Mouse (Mus musculus) layer of hippocampus, postnatal 10 days (tissue): Measurements from ENCODE around the gene Bach2. TPM values are rescaled to one million over a fixed set of nuclear protein-coding genes. Genes with fewer than 3 reads are reported as not detected.

Source experiments
- DNase-seq, 2 experiments: peaks; one replicate each; pipeline ENCODE4 v3.0.0; 2021; ENCODE audit warnings: low spot score in 2 of 2
- total RNA-seq, 2 experiments: library from RNA; stranded (reverse); gene quantifications; 2 replicates each; pipeline ENCODE4 v1.2.3; 2021

Gene Bach2
- total RNA-seq, 2 experiments from 2014 or later = 23.8 to 29.4 TPM

GRCm38 (mm10) chr4:32520628-32521360 lies 282.2 kb downstream of the Bach2 start:
- DNase-seq = no peak

GRCm38 (mm10) chr4:32521361-32521740 lies 282.7 kb downstream of the Bach2 start:
- DNase-seq = no peak

GRCm38 (mm10) chr4:32522013-32522412 lies 283.4 kb downstream of the Bach2 start:
- DNase-seq = no peak

DNA sequence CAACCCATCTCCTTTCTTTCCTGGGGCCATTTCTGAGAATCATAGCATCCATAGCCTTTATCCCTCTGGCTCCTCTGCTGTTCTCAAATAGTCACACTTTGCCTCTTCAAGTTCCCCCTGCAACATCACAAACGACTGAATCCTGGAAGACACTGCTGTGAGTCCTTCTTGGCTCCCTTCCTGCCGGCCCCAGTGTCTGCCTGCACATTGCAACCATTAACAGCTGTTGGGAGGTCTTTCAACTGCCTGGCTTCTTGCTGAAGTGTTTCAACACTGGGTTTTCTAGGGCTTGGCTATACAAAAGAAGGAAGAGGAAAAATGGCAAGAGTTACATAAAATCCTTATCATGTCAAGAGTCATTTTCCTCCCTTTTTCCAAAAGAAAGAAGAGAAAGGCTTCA lies 285.7 kb downstream of the Bach2 start:
- DNase-seq = no peak

DNA sequence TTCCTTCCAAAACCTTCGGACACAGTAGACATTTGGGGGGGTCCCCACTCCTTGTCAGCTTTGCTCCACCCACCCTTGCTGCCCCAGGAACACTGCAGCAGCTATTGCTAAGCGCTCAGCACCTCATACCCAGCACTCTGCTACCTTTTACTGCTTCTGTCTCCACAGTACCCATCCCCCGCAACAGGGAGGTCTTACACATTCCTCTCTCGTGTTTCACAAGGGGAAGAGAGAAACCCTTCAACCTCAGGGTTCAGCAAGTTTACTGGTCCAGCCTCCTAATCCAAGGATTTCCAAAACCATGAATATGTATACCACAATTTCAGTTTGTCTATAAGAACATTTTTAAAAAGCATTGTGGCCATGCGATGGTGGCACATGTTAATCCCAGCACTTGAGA lies 286.4 kb downstream of the Bach2 start:
- DNase-seq = no peak

GRCm38 (mm10) chr4:32526228-32526836 lies 287.7 kb downstream of the Bach2 start:
- DNase-seq = no peak

DNA sequence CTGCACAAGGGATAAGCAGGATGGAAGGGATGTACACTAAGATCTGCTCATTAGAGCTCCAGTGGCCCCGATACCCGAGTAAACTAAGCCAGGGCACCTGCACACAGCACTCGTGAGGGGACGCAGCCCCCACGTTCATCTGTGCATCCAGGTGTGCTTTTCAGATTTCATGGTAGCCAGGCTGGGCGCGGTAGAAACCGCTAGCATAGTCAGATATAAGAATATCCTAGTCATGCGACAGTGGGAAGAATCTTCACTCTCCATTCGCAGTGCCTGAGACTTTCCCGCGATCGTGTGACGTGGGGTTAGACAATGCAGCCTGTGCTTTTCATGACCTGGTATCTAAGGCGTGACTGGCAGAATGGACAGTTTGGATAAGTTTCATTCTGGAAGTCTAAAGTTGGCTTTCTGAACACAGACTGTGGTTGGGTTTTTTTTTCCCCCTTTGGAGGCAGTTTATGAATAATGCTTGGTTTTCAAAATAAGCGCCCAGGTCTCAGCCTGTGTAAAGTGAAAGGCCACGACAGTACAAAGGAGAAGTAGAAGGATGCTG lies 290.9 kb downstream of the Bach2 start:
- DNase-seq = no peak

GRCm38 (mm10) chr4:32530421-32530920 lies 291.9 kb downstream of the Bach2 start:
- no peak for DNase-seq

DNA sequence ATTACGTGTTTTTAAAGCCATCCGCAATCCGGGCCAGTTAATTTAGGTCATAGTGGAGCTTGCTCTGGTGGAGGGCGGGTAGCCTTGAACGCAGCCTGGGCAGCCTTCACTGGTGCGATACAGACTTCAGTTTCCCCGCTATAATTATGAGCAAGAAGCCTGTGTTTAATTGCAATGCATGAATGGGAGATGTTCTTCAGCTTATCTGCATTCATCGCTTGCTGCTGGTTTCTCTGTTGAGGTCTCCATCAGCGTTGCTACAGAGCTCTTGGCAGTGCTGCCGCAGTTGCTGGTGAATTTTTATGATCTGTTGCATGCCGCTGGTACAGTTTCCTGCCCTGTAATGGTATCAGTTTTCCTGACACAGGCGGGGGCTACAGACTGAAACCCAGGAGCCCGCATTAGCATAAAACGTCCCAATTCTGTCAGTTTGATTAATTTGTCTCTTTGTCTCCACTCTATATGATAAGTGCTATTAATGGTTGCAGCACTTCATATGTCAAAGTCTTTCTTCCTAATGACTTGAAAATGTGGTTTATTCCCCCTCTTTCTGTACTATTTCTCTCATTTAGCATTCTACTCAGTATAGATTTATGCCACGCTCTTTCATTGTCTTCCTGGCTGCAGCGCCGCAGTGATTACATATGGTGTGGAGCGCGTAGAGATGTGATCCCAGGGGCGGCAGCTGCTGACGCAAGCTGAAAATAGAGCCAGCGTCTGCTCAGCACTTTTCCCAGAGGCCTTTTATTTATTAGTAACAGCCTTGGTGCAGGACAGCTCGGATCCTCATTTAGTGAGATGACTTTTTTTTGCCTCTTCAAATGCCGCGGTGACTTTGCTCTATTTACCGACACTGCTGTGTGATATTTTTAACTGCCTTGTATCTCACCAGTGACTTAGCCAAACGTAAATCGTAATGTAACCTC lies 292.6 kb downstream of the Bach2 start:
- DNase-seq = peak; percentile 43 to 56

GRCm38 (mm10) chr4:32532079-32532478 lies 293.5 kb downstream of the Bach2 start:
- no peak for DNase-seq

DNA sequence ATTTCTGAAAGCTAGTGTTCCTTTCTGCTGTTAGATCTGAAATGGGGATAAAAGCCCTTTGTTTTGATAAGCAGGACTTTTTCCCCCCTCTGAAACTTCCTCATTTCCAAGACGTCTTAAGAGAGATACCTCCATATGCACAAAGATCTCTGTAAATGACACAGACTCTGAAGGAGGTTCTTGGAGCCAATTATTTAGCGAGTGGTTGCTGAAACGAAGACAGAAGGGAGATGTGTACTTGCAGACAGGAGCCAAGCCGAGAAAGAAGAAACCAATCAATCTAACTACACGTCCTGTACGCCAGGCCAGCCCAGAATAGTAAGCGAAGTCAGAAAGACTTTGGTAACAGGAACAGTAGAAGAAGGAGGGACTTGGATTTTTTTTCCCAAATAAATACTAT lies 295.1 kb downstream of the Bach2 start:
- DNase-seq = no peak

GRCm38 (mm10) chr4:32535626-32536025 lies 297.0 kb downstream of the Bach2 start:
- no peak for DNase-seq

- no peak for DNase-seq
Measured at GRCm38 (mm10) chr4:32536870-32537508, 298.4 kb downstream of the Bach2 start.

DNA sequence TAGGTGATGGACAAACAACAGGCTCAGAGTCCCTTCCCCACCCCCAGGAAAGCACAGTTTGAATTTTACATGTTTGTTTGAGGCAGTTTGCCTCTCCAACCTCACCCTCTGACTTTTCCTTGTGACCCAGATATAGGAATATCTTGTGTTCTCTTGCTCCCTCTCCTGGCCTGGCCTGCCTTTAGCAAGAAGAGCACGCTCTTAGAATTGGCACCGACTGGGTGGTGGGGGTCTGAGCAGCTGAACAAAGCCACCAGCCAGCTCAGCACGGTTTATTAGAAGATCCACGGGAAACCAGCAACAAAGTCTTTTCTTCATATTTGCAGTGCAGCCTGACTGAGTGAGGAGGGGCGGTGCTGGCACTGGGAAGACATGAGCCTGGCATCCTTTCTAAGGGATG lies 299.5 kb downstream of the Bach2 start:
- peak; percentile 80 to 86 for DNase-seq

GRCm38 (mm10) chr4:32538488-32538887 lies 299.9 kb downstream of the Bach2 start:
- no peak for DNase-seq

- no peak for DNase-seq
Measured at GRCm38 (mm10) chr4:32538987-32539386, 300.4 kb downstream of the Bach2 start.

- DNase-seq = no peak
Measured at GRCm38 (mm10) chr4:32544821-32545545, 306.4 kb downstream of the Bach2 start.

DNA sequence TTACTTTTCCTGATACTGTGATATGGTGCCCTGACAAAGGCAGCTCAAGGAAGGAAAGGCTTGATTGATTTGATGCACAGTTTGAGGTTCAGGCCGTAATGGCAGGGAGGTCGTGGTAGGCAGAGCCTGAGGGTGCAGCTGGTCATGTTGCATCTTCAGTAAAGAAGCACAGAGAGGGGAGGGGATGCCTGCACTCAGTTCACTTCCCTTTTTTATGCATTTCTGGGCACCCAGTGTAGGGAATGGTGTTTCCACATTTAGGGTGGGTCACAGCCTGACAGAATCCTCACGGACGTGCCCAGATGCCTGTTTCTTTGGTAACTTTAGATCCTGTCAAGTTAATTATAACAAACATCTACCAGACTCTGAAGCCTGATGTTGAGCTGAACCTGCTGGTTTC lies 306.9 kb downstream of the Bach2 start:
- no peak for DNase-seq

DNA sequence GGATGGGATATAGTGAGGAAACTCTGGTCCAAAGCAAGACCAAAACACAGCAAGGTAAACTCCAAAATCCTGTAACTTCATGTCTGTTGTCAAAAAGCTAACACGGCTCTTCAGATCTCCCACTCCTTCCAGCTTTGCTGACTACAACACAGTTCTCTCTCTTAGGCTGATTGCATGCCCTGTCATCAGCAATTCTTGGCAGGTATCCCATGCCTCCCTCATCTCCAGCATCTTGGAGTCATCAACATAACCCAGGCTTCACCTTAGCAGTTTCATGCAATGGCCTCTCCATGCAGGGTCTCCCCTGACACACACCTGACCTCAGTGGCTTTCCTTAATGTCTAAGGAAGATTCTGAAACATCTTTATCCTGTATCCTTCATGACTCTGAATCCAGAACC lies 310.5 kb downstream of the Bach2 start:
- DNase-seq = no peak

DNA sequence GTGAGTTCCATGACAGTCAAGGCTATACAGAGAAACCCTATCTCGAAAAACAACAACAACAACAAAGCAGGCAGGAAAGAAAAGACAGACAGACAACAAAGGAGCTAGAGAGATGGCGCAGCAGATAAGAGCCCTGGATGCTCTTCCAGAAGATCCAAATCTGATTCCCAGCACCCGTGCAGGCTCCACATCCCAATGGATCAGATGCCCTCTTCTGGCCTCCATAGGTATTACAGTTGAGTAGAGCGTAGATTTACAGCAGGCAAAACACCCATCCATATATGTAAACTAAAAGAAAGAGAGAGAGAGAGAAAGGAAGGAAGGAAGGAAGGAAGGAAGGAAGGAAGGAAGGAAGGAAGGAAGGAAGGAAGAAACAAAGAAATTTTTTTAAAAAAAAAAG lies 312.7 kb downstream of the Bach2 start:
- no peak for DNase-seq
